Mouse (Mus musculus): ENCODE measurements around the gene Clcn1.

- no peak for TF ChIP-seq CTCF (IDR thresholded peaks at IDR 0.05; ENCODE audit: borderline replicate concordance, control insufficient read depth, extremely low read depth, insufficient read depth, low read length, poor library complexity)
- TF ChIP-seq POLR2A (IDR thresholded peaks at IDR 0.05; ENCODE audit: control insufficient read depth, extremely low read depth, insufficient read depth, low read length, poor library complexity), result no peak
Measured at GRCm38 (mm10) chr6:42310427-42311053, 24.1 kb downstream of the Clcn1 start.

Data from thymus, adult 2 months (tissue).